Mouse (Mus musculus) embryonic facial prominence, embryonic 14.5 days (tissue): ENCODE data around the gene Sprr2j-ps. TPM values are rescaled to one million over a fixed set of nuclear protein-coding genes. Genes with fewer than 3 reads are reported as not detected.
A peak's percentile ranks its signal among the peaks of the same experiment; 100 is the strongest.

Experiments
- ATAC-seq: fragments of 200-750 bp; cut with Nextera tagmentation; 2 replicates; pipeline ENCODE4 v1.8.0; 2017; ENCODE audit warnings: low read depth, moderate number of reproducible peaks, moderate TSS enrichment
- DNase-seq: peaks from one replicate; pipeline ENCODE4 v3.0.0-alpha.2; 2015; ENCODE audit warnings: low spot score
- H3K27ac ChIP-seq: fragments of 300-500 bp; sonication (generic); replicated peaks from 2 replicates; pipeline ENCODE4 v1.5.1; 2014; ENCODE audit warnings: low read depth, mild to moderate bottlenecking, low read length, moderate library complexity
- H3K27me3 ChIP-seq: fragments of 300-500 bp; sonication (generic); replicated peaks from 2 replicates; pipeline ENCODE4 v1.6.1; 2014; ENCODE audit warnings: low read length; ENCODE audit not compliant: control insufficient read depth, insufficient read depth
- H3K36me3 ChIP-seq: fragments of 300-500 bp; sonication (generic); 2 replicates; pipeline ENCODE4 v1.6.1; 2014; ENCODE audit warnings: low read length, mixed read lengths; ENCODE audit not compliant: control insufficient read depth, insufficient read depth
- H3K4me1 ChIP-seq: fragments of 300-500 bp; sonication (generic); 2 replicates; pipeline ENCODE4 v1.6.1; 2014; ENCODE audit warnings: antibody characterized with exemption, low read length; ENCODE audit not compliant: control insufficient read depth, insufficient read depth
- H3K4me2 ChIP-seq: fragments of 300-500 bp; sonication (generic); 2 replicates; pipeline ENCODE4 v1.6.1; 2014; ENCODE audit warnings: low read depth, mild to moderate bottlenecking, low read length, moderate library complexity, mixed read lengths
- H3K4me3 ChIP-seq: fragments of 300-500 bp; sonication (generic); 2 replicates; pipeline ENCODE4 v1.5.1; 2014; ENCODE audit warnings: low read depth, mild to moderate bottlenecking, low read length
- H3K9ac ChIP-seq: fragments of 300-500 bp; sonication (generic); 2 replicates; pipeline ENCODE4 v1.6.1; 2014; ENCODE audit warnings: low read depth, mild to moderate bottlenecking, low read length, moderate library complexity, mixed read lengths
- H3K9me3 ChIP-seq: fragments of 300-500 bp; sonication (generic); 2 replicates; pipeline ENCODE4 v1.6.1; 2016; ENCODE audit warnings: low read length; ENCODE audit not compliant: control insufficient read depth
- WGBS: fragments of 180-500 bp; shearing (Covaris S2); extraction: QIAGEN DNeasy Blood & Tissue Kit; methylation state at CpG from one replicate; pipeline ENCODE4 v1.1.7; 2014; 5-methylcytosine and 5-hydroxymethylcytosine counted together
- polyA plus RNA-seq: library from polyadenylated mRNA; unstranded; fragments of >200 nt; fragmentation: Nextera tagmentation; extraction: Ambion mirVana; gene quantifications from 2 replicates; pipeline ENCODE4 v1.2.1, GENCODE M21; 2014

The Sprr2j-ps gene
- not detected in 2 replicates for polyA plus RNA-seq

DNA sequence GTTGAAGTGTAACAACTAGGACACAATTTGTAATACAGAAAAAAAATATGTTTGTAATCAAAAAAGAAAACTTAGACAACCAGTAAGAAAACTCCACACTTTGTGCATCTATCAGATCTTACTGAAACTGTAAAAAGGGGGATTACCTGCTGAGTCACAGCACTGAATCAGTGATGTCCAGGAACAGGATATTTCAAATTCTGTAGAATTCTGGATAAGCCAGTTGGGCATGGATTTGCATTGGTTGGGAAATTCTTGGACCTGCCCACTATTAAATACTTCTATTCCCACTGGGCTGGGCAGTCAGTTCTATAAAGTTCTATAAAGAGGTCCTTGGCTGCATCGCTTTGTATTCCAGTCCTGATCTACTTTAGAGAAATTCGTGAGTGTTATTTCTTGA, at the start of gene Sprr2j-ps:
Sprr2j-ps (plus strand) TSS at position 301 of the 400 bp plus-strand sequence.
- no peak for ATAC-seq
- Histone ChIP-seq H3K4me1 (no peaks in the 10 kb centered on the region), H3K4me2 (no peak within 1 kb of the TSS), H3K9ac (no peak within 1 kb of the TSS), H3K27me3 (no peaks in the 10 kb centered on the region), H3K4me3 (no peak within 1 kb of the TSS), H3K27ac (no peak within 1 kb of the TSS), H3K9me3 (no peaks in the 10 kb centered on the region), H3K36me3 (no peaks in the 10 kb centered on the region)
- no peak for DNase-seq
- 93% methylated on average over 2 of the region's 2 CpGs for WGBS

DNA sequence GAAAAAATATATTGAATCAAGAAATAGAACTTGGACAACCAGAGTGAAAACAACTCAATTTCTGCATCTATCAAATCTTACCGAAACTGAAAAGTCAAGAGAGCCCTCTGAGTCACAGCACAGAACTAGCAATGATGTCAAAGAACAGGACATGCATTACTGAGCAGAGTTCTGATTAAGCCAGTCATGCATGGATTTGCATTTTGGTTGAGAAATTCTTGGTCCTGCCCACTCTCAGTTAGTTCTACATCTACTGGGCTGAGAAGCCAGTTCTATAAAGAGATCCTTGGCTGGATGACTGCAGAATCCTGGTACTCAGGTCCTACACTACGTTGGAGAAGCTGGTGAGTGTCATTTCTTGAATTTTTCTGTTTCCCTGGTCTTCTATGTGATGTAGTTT, 44.3 kb upstream of the Sprr2j-ps start:
- H3K4me3 ChIP-seq: no peak overlapping the region
- no peak for ATAC-seq
- H3K4me1 ChIP-seq: no peaks in the 10 kb centered on the region
- no peak for DNase-seq
- no peaks in the 10 kb centered on the region for H3K9me3 ChIP-seq
- H3K4me2 ChIP-seq: no peak overlapping the region
- H3K36me3 ChIP-seq: no peaks in the 10 kb centered on the region
- no peak overlapping the region for H3K9ac ChIP-seq
- WGBS: 81% methylated on average over 2 of the region's 2 CpGs
- H3K27me3 ChIP-seq: no peaks in the 10 kb centered on the region
- H3K27ac ChIP-seq: no peak overlapping the region

GRCm38 (mm10) chr3:92385385-92385784, 32.5 kb upstream of the Sprr2j-ps start, which contains the start of gene Sprr2h:
TSS of gene Sprr2h (plus strand) at chr3:92385685.
- no peak for DNase-seq
- H3K4me3 ChIP-seq: no peak within 1 kb of the TSS
- H3K4me1 ChIP-seq: no peaks in the 10 kb centered on the region
- H3K27me3 ChIP-seq: no peaks in the 10 kb centered on the region
- no peak for ATAC-seq
- no peaks in the 10 kb centered on the region for H3K36me3 ChIP-seq
- no peak within 1 kb of the TSS for H3K27ac ChIP-seq
- WGBS: 81% methylated on average over 1 of the region's 1 CpGs
- no peaks in the 10 kb centered on the region for H3K9me3 ChIP-seq
- H3K4me2 ChIP-seq: no peak within 1 kb of the TSS
- no peak within 1 kb of the TSS for H3K9ac ChIP-seq

GRCm38 (mm10) chr3:92394301-92394700, 23.6 kb upstream of the Sprr2j-ps start:
- H3K27me3 ChIP-seq: no peaks in the 10 kb centered on the region
- no peaks in the 10 kb centered on the region for H3K36me3 ChIP-seq
- no peaks in the 10 kb centered on the region for H3K9me3 ChIP-seq
- no peak overlapping the region for H3K4me2 ChIP-seq
- peak; percentile 1 for DNase-seq
- H3K4me1 ChIP-seq: no peaks in the 10 kb centered on the region
- WGBS: 41% methylated on average over 1 of the region's 1 CpGs
- H3K9ac ChIP-seq: no peak overlapping the region
- H3K27ac ChIP-seq: no peak overlapping the region
- no peak for ATAC-seq
- no peak overlapping the region for H3K4me3 ChIP-seq

- Histone ChIP-seq H3K27ac (no peak within 1 kb of the TSS), H3K27me3 (no peaks in the 10 kb centered on the region), H3K36me3 (no peaks in the 10 kb centered on the region), H3K9ac (no peak within 1 kb of the TSS), H3K4me1 (no peaks in the 10 kb centered on the region), H3K9me3 (no peaks in the 10 kb centered on the region), H3K4me3 (no peak within 1 kb of the TSS), H3K4me2 (no peak within 1 kb of the TSS)
- DNase-seq (no peak), ATAC-seq (no peak)
- 90% methylated on average over 2 of the region's 2 CpGs for WGBS
Measured at GRCm38 (mm10) chr3:92407691-92408090, 10.2 kb upstream of the Sprr2j-ps start, which contains the start of gene Sprr2i. TSS of gene Sprr2i (plus strand) at chr3:92407991.

GRCm38 (mm10) chr3:92429323-92429722, 11.4 kb downstream of the Sprr2j-ps start, which contains the start of gene Gm9774:
TSS of gene Gm9774 (minus strand) at chr3:92429423.
- Histone ChIP-seq H3K27me3 (no peaks in the 10 kb centered on the region), H3K4me3 (no peak within 1 kb of the TSS), H3K4me1 (no peaks in the 10 kb centered on the region), H3K27ac (no peak within 1 kb of the TSS), H3K9ac (no peak within 1 kb of the TSS), H3K4me2 (no peak within 1 kb of the TSS), H3K36me3 (no peaks in the 10 kb centered on the region), H3K9me3 (no peaks in the 10 kb centered on the region)
- DNase-seq (no peak), ATAC-seq (no peak)
- 94% methylated on average over 6 of the region's 6 CpGs for WGBS

DNA sequence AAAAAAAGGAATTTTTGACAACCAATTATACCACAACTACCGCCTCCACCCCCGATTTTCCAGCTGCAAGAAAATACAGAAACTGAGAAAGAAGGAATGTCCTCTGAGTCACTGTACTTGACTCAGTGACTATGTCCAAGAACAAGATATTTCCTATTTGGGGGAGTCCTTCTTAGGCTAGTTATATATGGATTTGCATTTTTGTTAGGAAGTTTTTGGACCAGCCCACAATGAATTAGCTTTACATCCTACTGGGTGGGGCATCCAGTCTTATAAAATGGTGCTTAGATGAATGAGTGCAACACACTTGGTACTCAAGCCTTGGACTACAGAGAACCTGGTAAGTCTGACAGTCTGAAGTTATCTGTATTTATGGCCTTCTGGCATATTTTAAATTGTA, 14.4 kb downstream of the Sprr2j-ps start, which contains the start of gene Sprr2k:
Sprr2k (plus strand) TSS at position 301 of the 400 bp plus-strand sequence.
- Histone ChIP-seq H3K9ac (no peak within 1 kb of the TSS), H3K27ac (no peak within 1 kb of the TSS), H3K4me1 (no peaks in the 10 kb centered on the region), H3K27me3 (no peaks in the 10 kb centered on the region), H3K9me3 (no peaks in the 10 kb centered on the region), H3K4me3 (no peak within 1 kb of the TSS), H3K4me2 (no peak within 1 kb of the TSS), H3K36me3 (no peaks in the 10 kb centered on the region)
- DNase-seq (no peak), ATAC-seq (no peak)
- WGBS: 72% methylated on average over 2 of the region's 2 CpGs

DNA sequence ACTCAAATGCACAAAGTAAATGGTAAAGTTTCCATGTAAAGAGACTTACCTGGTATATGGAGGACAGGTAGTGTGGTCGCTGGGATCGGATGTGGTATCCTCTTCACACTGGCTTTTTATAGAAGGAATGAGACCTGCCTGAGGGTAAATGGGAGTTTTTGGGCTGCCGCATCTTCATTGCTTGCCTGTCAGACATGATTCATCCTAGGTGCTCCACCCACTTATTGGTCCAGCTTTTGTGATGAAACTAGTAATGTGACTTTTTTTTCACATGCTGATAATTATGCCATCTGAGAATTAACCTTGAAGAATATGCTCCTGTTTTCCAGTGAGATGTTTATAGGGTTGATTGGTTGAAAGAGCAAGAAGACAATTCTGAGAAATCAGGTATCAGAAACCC, 20.8 kb downstream of the Sprr2j-ps start, which contains the start of gene Sprr1b:
Sprr1b (minus strand) TSS at position 101 of the 400 bp plus-strand sequence.
- Histone ChIP-seq H3K4me1 (no peaks in the 10 kb centered on the region), H3K27me3 (no peaks in the 10 kb centered on the region), H3K4me3 (no peak within 1 kb of the TSS), H3K27ac (no peak within 1 kb of the TSS), H3K36me3 (no peaks in the 10 kb centered on the region), H3K9me3 (no peaks in the 10 kb centered on the region), H3K4me2 (no peak within 1 kb of the TSS), H3K9ac (no peak within 1 kb of the TSS)
- WGBS: 82% methylated on average over 3 of the region's 3 CpGs
- DNase-seq (no peak), ATAC-seq (no peak)

DNA sequence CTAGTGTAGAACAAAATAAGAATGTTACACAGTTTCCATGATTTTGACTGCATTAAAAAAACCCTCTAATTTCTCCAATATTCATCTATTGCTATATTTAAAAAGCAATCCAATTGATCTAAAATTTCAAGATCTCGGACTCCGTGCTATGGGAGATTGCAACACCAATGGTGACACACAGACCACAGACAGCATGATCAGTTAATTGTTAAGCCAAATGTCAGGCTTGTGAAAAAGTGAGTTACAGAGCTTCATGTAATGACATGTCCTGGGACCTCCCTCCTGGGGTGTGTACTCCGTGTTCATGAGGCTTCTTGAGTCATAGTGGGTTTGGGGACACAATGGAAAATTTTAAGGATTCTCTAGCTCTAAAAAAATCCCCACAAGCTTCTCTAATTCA, 22.3 kb downstream of the Sprr2j-ps start:
- 86% methylated on average over 3 of the region's 3 CpGs for WGBS
- no peak overlapping the region for H3K27ac ChIP-seq
- no peak for ATAC-seq

More for the DNA sequence above, 22.3 kb downstream of the Sprr2j-ps start:
- no peaks in the 10 kb centered on the region for H3K4me1 ChIP-seq
- H3K27me3 ChIP-seq: no peaks in the 10 kb centered on the region
- peak; percentile 1 for DNase-seq
- H3K9me3 ChIP-seq: no peaks in the 10 kb centered on the region
- no peak overlapping the region for H3K4me2 ChIP-seq
- H3K4me3 ChIP-seq: no peak overlapping the region
- no peaks in the 10 kb centered on the region for H3K36me3 ChIP-seq
- no peak overlapping the region for H3K9ac ChIP-seq
